Mouse (Mus musculus): ENCODE measurements around the gene Tnrc6c.

DNA sequence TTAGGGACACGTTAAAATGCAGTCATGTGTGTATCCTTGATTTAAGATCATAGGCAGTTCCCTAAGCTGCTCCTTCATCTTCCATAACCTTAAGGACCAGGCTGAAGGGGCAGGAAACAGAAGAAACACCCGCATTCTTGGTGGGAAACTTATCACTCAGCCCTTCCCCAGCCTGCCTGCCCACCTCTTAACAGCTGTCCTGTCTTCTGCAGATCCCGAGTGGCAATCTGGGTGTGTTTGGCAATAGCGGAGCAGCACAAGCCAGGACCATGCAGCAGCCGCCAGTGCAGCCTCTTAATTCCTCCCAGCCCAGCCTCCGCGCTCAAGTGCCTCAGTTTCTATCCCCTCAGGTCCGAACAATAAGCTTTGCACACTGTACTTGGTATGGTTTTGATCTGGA is 88.6 kb downstream of the Tnrc6c start:
- TF ChIP-seq CTCF (conservative IDR thresholded peaks at IDR 0.05; ENCODE audit: low read length), result no peak
- TF ChIP-seq POU5F1 (IDR thresholded peaks at IDR 0.05; ENCODE audit: borderline replicate concordance, low read length), result no peak
